Mouse (Mus musculus): Measurements from ENCODE around the gene Cspg4. TPM values are rescaled to one million over a fixed set of nuclear protein-coding genes. Genes with fewer than 3 reads are reported as not detected.
"Not testable (repeated sequence)": the region's sequence is repeated elsewhere in the genome, so short reads cannot be mapped to it uniquely, and the experiment has no call there.

Cspg4 gene
- total and polyA plus RNA-seq, 3 experiments = 7.8 to 17.9 (median 11.8) TPM

DNA sequence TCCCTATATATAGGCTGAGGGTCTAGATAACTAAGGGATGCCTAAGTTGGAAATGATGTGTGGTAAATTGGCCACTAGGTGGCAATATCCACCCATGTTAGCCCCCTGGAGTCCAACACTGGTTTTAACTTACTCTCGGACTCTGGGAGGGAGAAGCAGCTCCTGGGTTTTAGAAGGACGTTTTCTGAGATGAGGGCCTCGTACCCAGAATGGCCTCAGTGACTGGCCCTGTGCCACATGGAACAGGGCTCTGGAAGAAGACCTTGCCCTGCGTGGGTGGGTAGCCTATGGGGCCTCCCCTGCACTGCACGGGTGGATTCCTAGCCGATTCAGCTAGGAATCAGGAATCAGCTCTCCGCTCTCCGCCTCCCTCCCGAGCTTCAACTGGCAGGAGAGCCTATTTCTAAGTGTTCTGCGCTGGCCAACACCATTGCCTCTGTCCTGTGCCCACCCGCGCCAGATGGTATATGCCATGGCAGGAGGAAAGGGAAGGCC, 26.7 kb downstream of the Cspg4 start:
- peak; percentile 80 for DNase-seq

GRCm38 (mm10) chr9:56892111-56892510, 27.3 kb downstream of the Cspg4 start:
- DNase-seq = no peak

DNA sequence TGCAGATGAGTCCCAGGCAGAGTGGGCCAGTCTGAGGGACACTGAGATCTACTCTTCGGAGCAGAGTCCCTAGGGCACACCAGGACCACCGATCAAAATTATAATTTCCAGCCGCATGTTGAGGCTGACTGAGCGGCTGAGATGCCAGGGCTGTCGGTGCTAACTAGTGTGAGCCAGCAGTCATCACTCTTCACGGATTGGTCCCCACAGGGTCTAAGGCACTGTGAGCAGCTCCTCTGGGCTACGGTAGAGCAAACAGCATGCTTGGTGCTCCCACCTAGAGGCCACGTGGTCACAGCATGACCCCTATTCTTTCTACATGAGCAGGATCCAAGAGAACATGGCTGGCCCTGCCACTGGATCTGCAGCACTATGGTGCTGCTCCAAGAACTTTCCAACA, 28.5 kb downstream of the Cspg4 start:
- DNase-seq = no peak

DNA sequence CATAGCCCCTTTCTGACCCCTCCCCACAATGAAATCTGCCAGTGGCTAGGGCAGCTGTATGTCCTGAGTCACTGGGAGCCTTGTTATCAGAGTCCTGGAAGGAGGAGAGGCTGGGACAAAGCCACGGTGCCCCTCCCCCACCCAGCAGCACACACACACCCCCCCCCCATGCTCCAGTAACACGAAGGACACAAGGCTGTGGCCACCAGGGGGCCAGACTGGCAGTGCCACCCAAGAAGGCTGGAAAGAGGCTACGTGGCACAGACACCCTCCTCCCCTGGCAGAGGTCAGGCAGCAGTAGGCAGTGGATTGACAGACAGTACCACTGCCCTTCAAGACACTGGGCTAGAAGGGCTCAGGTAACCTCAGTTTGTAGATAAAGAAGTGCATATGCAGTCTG, 29.2 kb downstream of the Cspg4 start:
- DNase-seq = peak; percentile 33

DNA sequence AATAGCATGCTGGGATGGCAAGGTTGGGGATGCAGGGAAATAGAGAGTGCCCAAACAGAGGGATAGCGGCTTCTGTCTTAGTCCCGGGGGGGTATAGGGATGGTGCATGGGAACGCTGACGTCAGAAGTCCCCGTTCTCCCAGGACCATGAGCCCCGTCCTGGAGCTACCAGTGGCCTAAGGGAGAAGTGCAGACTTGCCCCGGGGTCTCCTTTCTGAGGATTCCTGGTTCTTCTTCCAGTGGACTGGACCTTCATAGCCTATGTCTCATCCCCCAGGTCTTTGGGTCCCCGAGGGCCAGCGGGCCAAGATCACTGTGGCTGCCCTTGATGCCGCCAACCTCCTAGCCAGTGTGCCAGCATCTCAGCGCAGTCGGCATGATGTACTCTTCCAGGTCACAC, 31.9 kb downstream of the Cspg4 start:
- no peak for DNase-seq

DNA sequence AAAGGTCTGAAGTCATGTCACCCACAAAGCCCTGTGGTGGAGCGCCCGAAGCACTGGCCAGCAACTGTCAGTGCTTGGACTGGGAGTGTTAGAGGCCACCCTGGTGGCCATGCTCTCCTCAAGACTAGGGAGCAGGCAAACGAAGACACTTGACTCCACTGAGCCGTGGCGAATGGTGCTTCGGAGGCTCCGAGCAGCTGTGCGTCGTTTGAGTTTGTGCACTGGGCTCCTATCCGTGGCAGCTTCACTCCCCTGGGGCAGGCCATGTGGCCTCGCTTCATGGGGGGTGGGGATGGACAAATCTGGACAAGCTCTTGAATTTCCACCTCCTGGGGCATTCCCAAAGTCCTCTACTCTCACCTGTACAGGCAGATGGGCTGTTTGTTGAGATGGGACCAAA, 34.6 kb downstream of the Cspg4 start:
- DNase-seq = no peak

DNA sequence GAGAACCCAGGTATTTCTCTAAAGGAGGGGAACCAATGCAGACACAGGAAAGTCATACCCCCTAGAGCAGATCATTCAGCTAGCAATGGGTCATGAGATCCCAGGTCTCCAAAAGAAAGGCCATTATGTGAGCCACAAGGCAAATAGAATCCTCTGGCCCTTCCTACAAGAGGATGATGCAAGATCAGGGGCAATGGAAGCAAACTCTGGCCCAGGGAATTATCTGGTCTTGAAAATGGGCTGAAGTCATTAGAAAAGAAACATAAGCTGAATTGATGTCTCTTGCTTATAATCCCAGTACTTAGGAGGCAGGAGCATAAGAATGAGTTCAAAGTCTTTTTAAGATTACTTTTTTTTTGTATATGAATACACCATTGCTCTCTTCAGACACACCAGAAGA, 35.2 kb downstream of the Cspg4 start:
- DNase-seq = no peak

DNA sequence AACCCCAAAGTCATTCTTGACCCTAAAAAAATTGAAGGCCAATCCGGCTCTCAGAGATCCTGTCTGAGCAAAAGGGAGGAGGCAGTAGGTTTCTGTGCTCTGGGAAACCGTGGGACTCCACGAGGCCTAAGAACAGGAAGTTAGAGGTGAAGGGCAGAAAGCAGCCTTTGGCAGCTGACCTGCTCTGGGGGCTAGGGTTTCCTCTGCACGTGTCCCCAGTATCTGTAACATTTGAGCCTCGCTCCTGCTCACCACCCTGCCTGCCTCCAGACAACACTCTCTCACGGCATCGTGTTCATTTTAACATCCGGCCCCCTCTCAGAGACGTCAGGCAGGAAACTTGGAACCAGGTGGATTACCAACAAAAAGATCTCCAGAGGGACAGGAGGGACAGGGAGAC, 35.7 kb downstream of the Cspg4 start:
- no peak for DNase-seq

DNA sequence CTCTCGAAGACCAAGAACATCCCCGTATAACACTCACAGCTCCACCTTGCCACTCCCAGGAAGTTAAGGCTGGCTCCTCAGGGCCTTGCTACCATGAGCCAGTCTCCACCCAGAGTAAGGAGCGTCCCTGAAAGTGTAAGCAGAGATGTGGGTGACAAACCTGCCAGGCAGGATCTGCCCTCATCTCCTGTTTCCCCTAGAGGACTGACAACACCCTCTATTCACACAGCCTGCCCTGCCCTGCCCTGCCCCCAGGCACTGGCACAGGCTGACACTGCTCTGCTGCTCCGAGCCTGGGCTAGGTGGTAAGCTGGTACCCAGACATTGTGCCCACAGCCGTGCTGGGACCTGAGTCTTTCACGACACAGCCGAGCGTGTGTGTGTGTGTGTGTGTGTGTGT, 36.4 kb downstream of the Cspg4 start:
- DNase-seq = no peak

DNA sequence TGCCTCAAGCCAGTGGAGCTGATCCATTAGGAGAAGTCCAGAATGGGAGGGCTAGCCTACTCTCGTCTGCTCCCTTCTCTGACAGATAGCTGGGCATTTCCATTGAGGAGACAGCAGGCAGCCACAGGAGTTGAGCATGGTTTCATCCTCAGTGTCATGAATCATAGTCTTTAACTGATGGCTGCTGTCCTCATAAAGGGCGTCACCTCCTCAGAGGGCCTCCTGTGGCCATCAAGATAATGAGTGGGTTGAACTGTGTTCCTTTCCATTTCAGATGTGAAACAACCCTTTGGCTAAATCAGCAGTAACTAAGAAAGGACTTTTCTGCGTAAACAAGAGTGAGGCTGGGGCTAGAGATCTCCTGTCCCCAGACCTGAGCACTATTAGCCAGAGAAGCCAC, 38.8 kb downstream of the Cspg4 start:
- no peak for DNase-seq

DNA sequence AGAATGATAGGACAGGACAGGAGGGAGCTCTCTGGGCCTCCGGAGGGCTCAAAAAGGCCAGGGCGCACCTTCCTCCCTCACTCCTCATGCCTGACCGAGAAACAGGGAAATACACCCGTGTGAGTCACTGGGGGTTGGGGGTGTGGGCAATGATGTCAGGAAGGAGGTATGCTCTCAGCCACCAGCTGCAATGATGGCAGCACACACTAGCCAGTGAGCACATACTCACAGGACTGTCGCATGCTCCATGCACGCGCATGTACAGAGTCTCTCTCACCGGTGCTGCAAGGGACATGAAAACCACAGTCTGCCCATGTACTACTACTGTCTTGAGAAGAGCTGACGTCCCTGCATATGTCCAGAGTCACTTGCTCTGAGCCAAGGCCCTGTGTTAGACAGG, 42.7 kb downstream of the Cspg4 start:
- no peak for DNase-seq

DNA sequence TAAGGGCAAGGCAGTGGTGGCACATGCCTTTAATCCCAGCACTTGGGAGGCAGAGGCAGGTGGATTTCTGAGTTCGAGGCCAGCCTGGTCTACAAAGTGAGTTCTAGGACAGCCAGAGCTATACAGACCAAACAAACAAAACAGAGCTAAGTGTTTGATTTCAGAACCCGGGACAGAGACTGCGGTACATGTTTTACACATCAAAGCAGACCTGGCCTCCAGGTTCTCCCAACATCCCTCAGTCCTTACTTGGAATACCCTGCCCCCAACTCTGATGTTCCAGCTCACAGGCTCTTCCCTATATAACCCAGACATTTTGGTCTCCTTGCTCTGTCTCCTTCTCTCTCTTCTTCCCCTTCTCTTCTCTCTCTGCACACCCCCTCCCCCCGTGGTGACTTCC, 45.2 kb downstream of the Cspg4 start:
- not testable (repeated sequence) for DNase-seq

DNA sequence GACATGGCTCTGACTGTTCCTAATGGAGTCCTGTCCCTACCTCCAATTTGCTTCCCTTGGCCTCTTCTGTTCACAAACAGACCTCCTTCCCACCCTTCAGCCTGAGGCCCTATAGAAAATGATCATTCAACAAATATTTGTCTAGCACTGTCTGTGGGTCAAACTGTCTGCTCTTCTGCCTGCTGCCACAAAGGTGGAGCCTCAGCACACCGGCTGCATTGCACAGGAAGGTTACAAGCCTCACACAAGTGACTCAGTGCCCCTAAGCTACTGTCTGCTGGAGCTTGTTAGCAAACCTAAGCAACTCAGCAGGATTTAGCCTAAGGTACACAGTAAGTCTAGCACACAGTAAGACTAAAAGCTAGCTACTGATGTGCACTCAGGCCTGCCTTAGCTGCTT, 46.2 kb downstream of the Cspg4 start:
- DNase-seq = no peak

GRCm38 (mm10) chr9:56913991-56914390, 49.2 kb downstream of the Cspg4 start:
- DNase-seq = no peak

- no peak for DNase-seq
Observed at GRCm38 (mm10) chr9:56915116-56915515, 50.3 kb downstream of the Cspg4 start.

GRCm38 (mm10) chr9:56915695-56916410, 51.0 kb downstream of the Cspg4 start:
- no peak for DNase-seq

DNA sequence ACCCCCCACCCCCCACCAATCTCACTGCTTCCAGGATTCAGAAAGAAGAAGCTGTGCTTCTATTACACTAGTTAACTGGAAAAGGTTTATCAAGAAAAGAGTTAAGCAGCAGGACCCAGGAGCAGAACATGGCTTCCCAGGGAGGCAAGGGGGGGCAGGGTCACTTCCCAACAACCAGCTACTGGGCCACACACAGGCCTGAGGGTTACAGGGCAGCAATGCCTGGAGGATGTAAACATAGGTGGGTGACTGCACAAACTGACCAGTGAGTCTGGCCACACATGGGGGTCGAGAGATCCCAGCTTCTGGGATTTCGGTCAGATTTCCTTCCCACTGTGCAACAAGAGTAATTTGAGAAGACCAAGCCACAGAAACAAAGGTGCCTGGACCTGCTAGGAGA, 52.3 kb downstream of the Cspg4 start:
- no peak for DNase-seq

GRCm38 (mm10) chr9:56918466-56918865, 53.6 kb downstream of the Cspg4 start:
- DNase-seq = no peak

- no peak for DNase-seq
Observed at GRCm38 (mm10) chr9:56922746-56923145, 57.9 kb downstream of the Cspg4 start.

- DNase-seq = peak; percentile 28
Observed at GRCm38 (mm10) chr9:56923841-56924650, 59.2 kb downstream of the Cspg4 start.

DNA sequence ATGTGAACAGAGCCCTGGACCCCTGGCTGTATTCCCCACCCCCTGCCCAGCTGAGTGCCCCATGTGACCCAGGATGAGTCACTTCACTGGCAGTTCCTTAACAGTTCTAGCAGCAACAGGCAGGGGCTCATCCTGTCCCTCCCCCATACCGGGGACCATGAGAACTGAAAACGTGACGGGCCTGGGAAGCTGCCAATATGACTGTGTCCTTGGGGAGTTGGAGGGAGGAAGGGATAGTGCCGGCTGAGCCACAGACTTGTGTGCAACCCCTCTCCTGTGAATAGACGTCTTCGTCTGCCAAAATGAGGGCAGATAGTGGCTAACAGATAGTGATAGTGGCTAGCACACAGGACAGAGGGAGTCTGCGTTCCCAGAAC, 59.8 kb downstream of the Cspg4 start:
- DNase-seq = peak; percentile 97

DNA sequence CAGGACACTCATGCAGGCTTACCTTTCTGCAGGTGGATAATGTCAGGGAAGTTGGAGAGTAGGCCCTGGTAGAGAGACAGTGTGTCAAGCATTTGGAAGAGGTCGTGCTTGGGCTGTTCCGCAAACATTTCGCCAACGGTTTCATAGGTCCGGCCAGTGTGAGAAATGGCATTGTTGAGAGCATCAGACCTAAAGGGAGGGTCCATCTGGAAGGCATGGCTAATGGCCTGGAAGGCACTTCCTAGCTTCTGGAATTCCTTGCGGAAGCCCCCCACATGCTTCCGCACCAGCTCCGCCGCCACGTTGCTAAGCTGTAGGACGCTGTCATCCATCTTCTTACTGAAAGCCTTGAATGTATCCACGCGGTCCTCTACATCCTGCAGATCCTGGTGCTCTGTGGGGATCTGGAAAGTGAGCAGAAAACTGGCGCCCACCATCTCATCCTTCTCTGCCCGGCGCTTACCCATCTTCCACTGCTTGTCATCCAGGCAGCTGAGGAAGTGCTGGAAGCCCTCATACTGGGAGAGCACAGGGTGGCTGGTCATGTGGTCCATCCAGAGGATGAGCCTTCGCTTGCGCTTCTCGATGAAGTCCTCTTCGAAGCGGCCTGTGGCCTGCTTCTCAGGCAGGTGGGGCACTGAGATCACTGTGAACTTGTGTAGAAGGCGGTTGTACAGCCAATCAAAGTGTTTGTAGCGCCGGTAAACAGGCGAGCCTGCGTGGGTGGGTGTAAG, 60.6 kb downstream of the Cspg4 start:
- DNase-seq = peak; percentile 28

GRCm38 (mm10) chr9:56926025-56926360, 61.2 kb downstream of the Cspg4 start:
- DNase-seq = no peak

All from adrenal gland, adult 2 months (tissue).